Mouse (Mus musculus) lung, postnatal 0 days (tissue): Measurements from ENCODE around the gene Gm3045. TPM values are rescaled to one million over a fixed set of nuclear protein-coding genes. Genes with fewer than 3 reads are reported as not detected.

ENCODE experiments used
- ATAC-seq: fragments of 200-750 bp; cut with Nextera tagmentation; 2 replicates; pipeline ENCODE4 v1.8.0; 2017; ENCODE audit warnings: moderate library complexity
- DNase-seq: peaks from one replicate; pipeline ENCODE4 v3.0.0-alpha.2; 2016; ENCODE audit warnings: low spot score
- H3K27ac ChIP-seq: fragments of 300-500 bp; sonication (generic); 2 replicates; pipeline ENCODE4 v1.5.1; 2014; ENCODE audit warnings: antibody characterized with exemption, mild to moderate bottlenecking, low read length, mixed read lengths
- H3K27me3 ChIP-seq: fragments of 300-500 bp; sonication (generic); replicated peaks from 2 replicates; pipeline ENCODE4 v1.6.1; 2014; ENCODE audit warnings: low read length, mixed read lengths; ENCODE audit not compliant: insufficient read depth
- H3K36me3 ChIP-seq: fragments of 300-500 bp; sonication (generic); 2 replicates; pipeline ENCODE4 v1.6.1; 2014; ENCODE audit warnings: low read length, mixed read lengths; ENCODE audit not compliant: insufficient read depth
- H3K4me1 ChIP-seq: fragments of 300-500 bp; sonication (generic); 2 replicates; pipeline ENCODE4 v1.6.1; 2014; ENCODE audit warnings: antibody characterized with exemption, low read depth, low read length, mixed read lengths; ENCODE audit not compliant: insufficient read depth
- H3K4me2 ChIP-seq: fragments of 300-500 bp; sonication (generic); replicated peaks from 2 replicates; pipeline ENCODE4 v1.6.1; 2014; ENCODE audit warnings: low read depth, mild to moderate bottlenecking, low read length, moderate library complexity, mixed read lengths
- H3K4me3 ChIP-seq: fragments of 300-500 bp; sonication (generic); 2 replicates; pipeline ENCODE4 v1.5.1; 2014; ENCODE audit warnings: low read depth, low read length
- H3K9ac ChIP-seq: fragments of 300-500 bp; sonication (generic); replicated peaks from 2 replicates; pipeline ENCODE4 v1.6.1; 2014; ENCODE audit warnings: low read depth, mild to moderate bottlenecking
- H3K9me3 ChIP-seq: fragments of 300-500 bp; sonication (generic); 2 replicates; pipeline ENCODE4 v1.6.1; 2016; ENCODE audit warnings: low read length, mixed read lengths
- CTCF ChIP-seq: IDR thresholded peaks from 2 replicates; pipeline ENCODE4 v1.5.1; 2016; ENCODE audit warnings: antibody characterized with exemption, mild to moderate bottlenecking
- EP300 ChIP-seq: IDR thresholded peaks from 2 replicates; pipeline ENCODE4 v1.6.1; 2016; ENCODE audit warnings: antibody characterized with exemption, mild to moderate bottlenecking, control low read depth
- WGBS: fragments of 180-500 bp; shearing (Covaris S2); extraction: QIAGEN DNeasy Blood & Tissue Kit; methylation state at CpG from one replicate; pipeline ENCODE4 v1.1.7; 2014; 5-methylcytosine and 5-hydroxymethylcytosine counted together
- polyA plus RNA-seq: library from polyadenylated mRNA; unstranded; fragments of >200 nt; fragmentation: Nextera tagmentation; extraction: Ambion mirVana; gene quantifications from 2 replicates; pipeline ENCODE4 v1.2.1, GENCODE M21; 2015

The Gm3045 gene
- polyA plus RNA-seq, 1 experiment from 2014 or later = not detected

DNA sequence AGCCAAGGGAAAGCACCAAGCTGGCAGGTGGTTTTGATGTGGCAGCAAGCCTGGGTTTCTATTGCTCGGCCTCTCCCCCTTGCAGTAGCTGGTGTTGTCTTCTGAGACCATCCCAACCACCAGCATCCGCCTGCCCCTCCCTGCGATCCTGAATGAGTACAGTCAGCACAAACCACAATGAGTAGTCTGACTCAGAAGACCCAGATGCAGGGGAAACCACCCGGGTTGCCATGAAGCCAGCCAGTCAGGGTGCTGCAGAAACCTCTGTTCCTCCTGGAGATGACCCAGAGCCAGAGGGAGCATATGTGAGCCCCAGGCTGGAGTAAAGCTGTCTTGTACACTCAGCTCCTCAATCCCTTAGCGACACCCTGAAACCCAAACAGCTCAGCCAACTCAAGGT, 50.4 kb downstream of the Gm3045 start:
- ATAC-seq = no peak
- no peak for TF ChIP-seq CTCF
- no peak for TF ChIP-seq EP300
- 46% methylated on average over 5 of the region's 5 CpGs for WGBS

DNA sequence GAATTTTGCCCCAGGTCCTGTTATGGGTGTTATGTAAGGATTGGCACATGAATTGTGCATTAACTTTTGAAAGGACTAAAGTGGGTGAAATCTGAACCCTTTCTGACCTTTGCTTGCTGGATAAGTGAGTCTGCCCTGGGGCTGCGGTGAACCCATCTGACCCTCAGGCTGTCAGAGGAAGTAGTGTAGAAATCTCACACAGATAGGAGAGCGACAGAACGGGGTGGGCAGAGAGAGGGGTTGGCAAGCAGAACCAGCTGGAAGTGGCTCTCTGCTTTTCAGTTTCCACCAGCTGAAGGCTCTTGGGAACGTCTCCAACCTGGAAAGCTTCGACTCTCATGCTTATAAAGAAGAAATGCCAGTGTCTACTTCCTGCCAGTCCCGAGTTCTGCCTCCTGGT, 50.9 kb downstream of the Gm3045 start:
- Histone ChIP-seq H3K9ac (no peak overlapping the region), H3K4me1 (no peaks in the 10 kb centered on the region), H3K36me3 (no peaks in the 10 kb centered on the region), H3K27ac (no peak overlapping the region), H3K27me3 (no peaks in the 10 kb centered on the region), H3K4me3 (no peak overlapping the region), H3K9me3 (no peaks in the 10 kb centered on the region), H3K4me2 (no peak overlapping the region)
- ATAC-seq (peak; percentile 33; the same call in 1 of the 2 replicates), DNase-seq (no peak)
- TF ChIP-seq CTCF (no peak), EP300 (no peak)
- WGBS = 6% methylated on average over 6 of the region's 6 CpGs

More for the DNA sequence above, 50.4 kb downstream of the Gm3045 start:
- H3K9ac ChIP-seq = no peak overlapping the region
- H3K4me3 ChIP-seq = no peak overlapping the region
- no peaks in the 10 kb centered on the region for H3K36me3 ChIP-seq
- no peaks in the 10 kb centered on the region for H3K9me3 ChIP-seq
- no peak overlapping the region for H3K4me2 ChIP-seq
- no peak overlapping the region for H3K27ac ChIP-seq
- H3K27me3 ChIP-seq = no peaks in the 10 kb centered on the region
- no peaks in the 10 kb centered on the region for H3K4me1 ChIP-seq
- DNase-seq = no peak

DNA sequence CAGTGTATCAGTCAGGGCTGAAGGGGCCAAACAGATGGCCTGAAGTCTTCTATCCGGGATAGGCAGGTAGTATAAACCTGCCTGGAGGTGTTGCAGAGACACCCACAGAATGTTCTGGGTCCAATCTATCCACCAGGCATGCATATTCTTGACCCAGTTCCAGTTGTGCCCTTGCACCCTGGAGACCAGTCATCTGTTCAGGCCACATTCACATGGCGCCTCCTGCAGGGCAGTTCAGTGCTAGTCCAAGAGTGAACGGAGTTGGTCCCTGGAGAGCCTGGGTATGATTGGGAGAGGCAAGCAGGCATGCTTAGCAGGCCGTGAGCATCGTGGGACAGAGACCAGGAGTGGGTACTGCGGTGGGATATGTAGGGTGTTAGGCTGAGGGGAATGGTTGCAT, 51.6 kb downstream of the Gm3045 start:
- TF ChIP-seq EP300 = no peak
- TF ChIP-seq CTCF = peak; percentile 38
- no peaks in the 10 kb centered on the region for H3K9me3 ChIP-seq
- H3K9ac ChIP-seq = no peak overlapping the region
- DNase-seq (no peak), ATAC-seq (no peak)
- no peak overlapping the region for H3K4me2 ChIP-seq
- no peaks in the 10 kb centered on the region for H3K4me1 ChIP-seq
- H3K27ac ChIP-seq = no peak overlapping the region
- no peak overlapping the region for H3K4me3 ChIP-seq
- H3K36me3 ChIP-seq = no peaks in the 10 kb centered on the region
- WGBS = 87% methylated on average over 6 of the region's 6 CpGs
- H3K27me3 ChIP-seq = no peaks in the 10 kb centered on the region

DNA sequence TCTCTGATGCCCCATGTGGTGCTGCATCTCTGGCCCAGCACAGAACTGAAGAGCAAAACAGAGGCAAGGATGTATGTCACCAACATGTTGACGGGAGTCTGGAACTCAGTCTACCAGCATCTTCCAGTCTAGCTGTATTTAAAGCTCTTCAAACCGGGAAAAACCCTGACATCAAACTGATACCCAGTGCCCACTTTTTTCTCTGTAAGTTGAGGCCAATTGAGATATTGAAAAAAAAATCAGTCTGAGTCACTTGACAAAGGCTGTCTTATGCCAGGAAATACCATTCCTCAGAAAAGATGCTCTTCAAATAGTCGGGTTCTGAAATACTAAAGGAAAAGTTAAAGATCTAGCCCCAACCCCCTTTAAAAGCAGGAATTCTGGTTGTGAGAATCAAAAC, 55.8 kb downstream of the Gm3045 start, which contains the start of gene Il9:
Il9 (minus strand) TSS at position 101 of the 400 bp plus-strand sequence.
- Histone ChIP-seq H3K9ac (no peak within 1 kb of the TSS), H3K4me2 (no peak within 1 kb of the TSS), H3K27ac (no peak within 1 kb of the TSS), H3K4me1 (no peaks in the 10 kb centered on the region), H3K9me3 (no peaks in the 10 kb centered on the region), H3K36me3 (no peaks in the 10 kb centered on the region), H3K27me3 (no peaks in the 10 kb centered on the region), H3K4me3 (no peak within 1 kb of the TSS)
- TF ChIP-seq CTCF (no peak), EP300 (no peak)
- ATAC-seq (no peak), DNase-seq (no peak)
- WGBS = 64% methylated on average over 3 of the region's 3 CpGs

Other genes with a start within 250 kb of the Gm3045 start
- gene Tifab, start 247.7 kb upstream of the Gm3045 start, polyA plus RNA-seq = 4.8 and 6.6 TPM in 2 replicates
- gene Neurog1, start 174.4 kb upstream of the Gm3045 start, polyA plus RNA-seq = not detected in 2 replicates
- 11.2 and 12.8 TPM in 2 replicates for gene Cxcl14, start 130.0 kb upstream of the Gm3045 start, polyA plus RNA-seq
- not detected in 2 replicates for gene Slc25a48, start 11.8 kb downstream of the Gm3045 start, polyA plus RNA-seq
- gene Il9, start 55.7 kb downstream of the Gm3045 start, polyA plus RNA-seq = not detected in 2 replicates
- gene Fbxl21, start 95.9 kb downstream of the Gm3045 start, polyA plus RNA-seq = 0.58 and 0.67 TPM in 2 replicates
- gene Lect2, start 121.9 kb downstream of the Gm3045 start, polyA plus RNA-seq = not detected in 2 replicates
- 408 and 422 TPM in 2 replicates for gene Tgfbi, start 182.9 kb downstream of the Gm3045 start, polyA plus RNA-seq